Mouse (Mus musculus): ENCODE results near the gene Eif5b.
A peak's percentile ranks its signal among the peaks of the same experiment; 100 is the strongest.
"Not testable (repeated sequence)": the region's sequence is repeated elsewhere in the genome, so short reads cannot be mapped to it uniquely, and the experiment has no call there.

Eif5b gene

GRCm38 (mm10) chr1:38006741-38007140 is 8.9 kb downstream of the Eif5b start:
- no peak for DNase-seq

GRCm38 (mm10) chr1:38011647-38012046 is 13.8 kb downstream of the Eif5b start:
- DNase-seq = no peak

- DNase-seq = no peak
These were observed 14.3 kb downstream of the Eif5b start for GRCm38 (mm10) chr1:38012104-38012503.

- DNase-seq = no peak
These were observed 14.7 kb downstream of the Eif5b start for GRCm38 (mm10) chr1:38012509-38012908.

GRCm38 (mm10) chr1:38014551-38015203 is 16.9 kb downstream of the Eif5b start:
- DNase-seq = no peak

GRCm38 (mm10) chr1:38027301-38027700 is 29.5 kb downstream of the Eif5b start:
- no peak for DNase-seq

GRCm38 (mm10) chr1:38031391-38031790 is 33.6 kb downstream of the Eif5b start:
- peak in 1 of 2 experiments; percentile 5 for DNase-seq

- no peak for DNase-seq
These were observed 37.7 kb downstream of the Eif5b start for GRCm38 (mm10) chr1:38035521-38035920.

GRCm38 (mm10) chr1:38037375-38037774 is 39.6 kb downstream of the Eif5b start:
- DNase-seq = no peak

GRCm38 (mm10) chr1:38038898-38039297 is 41.1 kb downstream of the Eif5b start:
- no peak for DNase-seq

GRCm38 (mm10) chr1:38048121-38048520 is 50.3 kb downstream of the Eif5b start:
- no peak for DNase-seq

GRCm38 (mm10) chr1:38049562-38049961 is 51.8 kb downstream of the Eif5b start:
- DNase-seq = no peak

- DNase-seq = no peak
These were observed 57.4 kb downstream of the Eif5b start for GRCm38 (mm10) chr1:38055176-38055575.

- DNase-seq = no peak
These were observed 60.6 kb downstream of the Eif5b start for GRCm38 (mm10) chr1:38058417-38058816.

GRCm38 (mm10) chr1:38062156-38062555 is 64.3 kb downstream of the Eif5b start:
- DNase-seq = not testable (repeated sequence)

GRCm38 (mm10) chr1:38067276-38067675 is 69.5 kb downstream of the Eif5b start:
- no peak for DNase-seq

- no peak for DNase-seq
These were observed 73.5 kb downstream of the Eif5b start for GRCm38 (mm10) chr1:38071326-38071725.

- DNase-seq = peak; percentile 11 to 22
These were observed 83.5 kb downstream of the Eif5b start for GRCm38 (mm10) chr1:38081316-38081715.

GRCm38 (mm10) chr1:38103214-38103613 is 105.4 kb downstream of the Eif5b start:
- DNase-seq = no peak

GRCm38 (mm10) chr1:38103813-38104212 is 106.0 kb downstream of the Eif5b start:
- no peak for DNase-seq
